Mouse (Mus musculus) erythroblast, adult 5-6 weeks (primary cell): ENCODE measurements around the gene Sugp2. TPM values are rescaled to one million over a fixed set of nuclear protein-coding genes. Genes with fewer than 3 reads are reported as not detected.
A peak's percentile ranks its signal among the peaks of the same experiment; 100 is the strongest.
"Not testable (repeated sequence)": the region's sequence is repeated elsewhere in the genome, so short reads cannot be mapped to it uniquely, and the experiment has no call there.

ENCODE experiments used
- ATAC-seq: replicated peaks from 2 replicates; pipeline ENCODE4 v1.8.0; 2016; ENCODE audit warnings: moderate number of reproducible peaks, mild to moderate bottlenecking, moderate TSS enrichment, inconsistent platforms; ENCODE audit not compliant: poor library complexity, low FRiP score, severe bottlenecking
- total RNA-seq, 2 experiments: library from RNA; stranded (forward) in 1 of 2; stranded (reverse) in 1 of 2; fragments of 150-400 nt in 1 of 2; fragments of 200-764, 138-1000 nt in 1 of 2; gene quantifications; 2 replicates each; pipeline versions ENCODE4 v1.2.3 to v1.2.4; 2015 to 2017; ENCODE audit warnings: low replicate concordance in 2 of 2

Sugp2 gene
- total RNA-seq (2015; ENCODE audit: low replicate concordance) = 24.4 and 33.9 TPM in 2 replicates
- total RNA-seq (2017; ENCODE audit: low replicate concordance) = 22.7 and 28.9 TPM in 2 replicates

DNA sequence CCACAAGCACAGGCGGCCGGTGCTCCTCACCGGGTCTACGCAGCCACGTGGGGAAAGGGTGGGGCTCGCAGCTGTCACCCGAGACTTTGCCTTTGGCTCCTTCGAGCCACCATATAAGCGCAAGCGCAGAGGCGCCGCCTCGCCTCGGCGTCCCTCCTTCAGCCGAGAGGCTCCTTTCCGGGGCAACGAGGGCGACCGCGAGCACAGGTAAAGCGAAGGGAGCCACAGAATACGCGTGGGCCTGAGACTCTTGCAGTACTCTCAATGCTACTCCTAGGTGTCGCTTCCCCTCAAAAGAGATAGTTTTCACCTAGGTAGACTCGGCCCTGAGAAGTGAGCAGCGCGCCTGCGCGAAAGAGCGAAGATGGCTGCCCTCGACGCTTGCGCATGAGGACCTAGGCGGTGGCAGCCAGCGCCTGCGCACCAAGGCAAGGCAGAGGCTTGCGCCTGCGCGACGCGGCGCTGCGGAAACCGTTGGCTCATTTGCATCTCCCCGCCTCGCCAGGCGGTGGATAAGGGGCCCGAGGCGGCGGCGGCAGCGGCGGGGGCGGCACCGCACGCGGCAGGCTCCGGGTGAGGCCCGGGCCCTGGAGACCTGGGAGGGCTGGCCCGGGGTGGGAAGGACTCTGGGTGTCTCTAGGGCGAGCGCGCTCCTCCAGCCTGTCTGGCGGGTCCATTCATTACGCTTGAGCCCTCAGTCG, at the start of gene Sugp2, which contains the start of gene Armc6:
Gene Sugp2 (plus strand): TSS at position 147 of the 701 bp plus-strand sequence.
Gene Armc6 (minus strand): TSS at position 387 of the 701 bp plus-strand sequence.
- ATAC-seq = peak; percentile 90

DNA sequence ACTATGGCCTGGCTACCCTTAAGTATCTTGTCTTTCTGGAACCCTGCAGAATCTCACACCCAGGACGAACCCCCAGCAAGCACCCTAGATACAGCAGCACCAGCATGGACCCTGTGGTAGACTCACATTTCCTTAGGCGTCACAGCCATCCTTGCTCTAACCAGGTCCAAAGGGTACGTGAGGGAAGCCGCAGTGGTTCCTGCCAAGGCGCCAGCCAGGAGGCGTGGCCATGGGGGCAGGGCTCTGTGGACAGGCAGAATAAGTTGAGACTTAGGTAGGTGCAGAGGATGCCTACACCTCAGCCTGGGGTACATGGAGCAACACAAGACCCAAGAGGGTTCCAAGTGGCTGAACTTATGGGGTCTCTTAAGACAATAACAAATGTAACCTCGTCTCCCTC, 45.3 kb upstream of the Sugp2 start:
- ATAC-seq = no peak

DNA sequence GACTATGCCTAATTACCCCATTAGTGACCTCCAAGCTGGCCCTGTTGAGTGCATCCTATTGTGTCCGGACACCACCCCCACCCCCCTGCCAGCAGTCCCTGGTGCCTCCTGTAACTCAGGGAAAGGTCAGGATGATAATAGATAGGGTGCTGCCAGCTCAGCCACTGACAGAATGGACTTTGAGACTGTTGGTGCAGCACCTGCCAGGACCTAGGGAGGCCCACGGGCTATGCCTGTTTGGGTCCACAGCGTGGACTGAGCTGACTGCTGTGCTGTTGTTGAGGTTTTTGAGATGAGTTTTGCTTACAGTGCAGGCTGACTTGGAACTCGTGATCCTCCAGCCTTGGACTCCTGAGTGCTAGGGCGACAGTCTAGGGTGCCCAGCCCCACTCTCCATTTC, 40.8 kb upstream of the Sugp2 start:
- no peak for ATAC-seq

DNA sequence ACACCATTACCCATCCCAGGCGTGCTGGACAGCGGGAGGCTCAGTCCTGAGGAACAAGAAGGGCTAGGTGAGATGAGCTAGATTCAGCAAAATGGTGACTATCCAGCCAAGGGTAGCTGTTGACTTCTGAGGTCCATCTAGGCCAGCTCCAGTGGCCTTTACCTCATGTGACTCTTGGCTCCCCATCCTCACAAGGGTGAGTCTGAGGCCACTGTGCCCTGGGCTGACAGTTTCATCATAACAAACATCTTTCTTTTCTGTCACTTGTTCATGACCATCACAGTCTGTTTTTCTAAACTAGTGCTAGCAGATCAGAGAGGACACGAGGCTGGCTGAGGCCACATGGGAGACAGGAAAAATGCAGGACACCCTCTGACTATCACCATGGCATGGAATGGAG, 39.8 kb upstream of the Sugp2 start:
- ATAC-seq = no peak

DNA sequence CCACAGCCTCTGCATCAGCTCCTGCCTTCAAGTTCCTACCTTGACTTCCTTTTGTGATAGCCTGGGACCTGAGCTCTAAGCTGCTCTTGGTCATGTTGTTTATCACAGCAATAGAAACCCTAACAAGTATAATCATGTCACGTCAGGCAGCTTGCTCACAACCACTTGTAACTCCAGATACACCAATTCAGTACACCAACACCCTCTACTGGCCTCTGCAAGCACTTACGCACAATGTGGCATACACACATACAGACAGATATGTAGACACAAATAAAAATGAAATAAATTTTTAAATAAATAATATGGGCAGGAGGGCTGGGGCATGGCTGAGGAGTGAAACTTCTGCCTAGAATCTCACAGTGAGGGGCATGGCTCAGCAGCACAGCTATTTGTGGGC, 38.3 kb upstream of the Sugp2 start:
- no peak for ATAC-seq

DNA sequence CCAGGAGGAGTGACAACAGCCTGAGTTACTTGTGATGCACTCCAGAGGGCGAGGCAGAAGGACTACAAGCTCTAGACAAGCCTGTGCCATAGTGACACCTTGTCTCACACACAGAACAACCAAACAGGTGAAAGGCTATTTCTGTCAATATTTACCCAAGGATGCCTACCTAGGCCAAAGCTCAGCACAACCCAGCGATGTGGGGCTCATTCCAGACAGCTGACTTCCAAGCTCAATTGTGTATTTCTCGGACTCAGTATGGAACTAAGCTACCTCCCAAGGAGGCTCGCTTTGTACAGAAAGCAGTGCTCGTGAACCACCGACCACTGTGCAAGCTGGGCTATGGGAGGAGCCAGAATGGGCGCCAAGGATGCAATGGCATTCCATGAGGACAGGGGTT, 36.4 kb upstream of the Sugp2 start:
- ATAC-seq = no peak

DNA sequence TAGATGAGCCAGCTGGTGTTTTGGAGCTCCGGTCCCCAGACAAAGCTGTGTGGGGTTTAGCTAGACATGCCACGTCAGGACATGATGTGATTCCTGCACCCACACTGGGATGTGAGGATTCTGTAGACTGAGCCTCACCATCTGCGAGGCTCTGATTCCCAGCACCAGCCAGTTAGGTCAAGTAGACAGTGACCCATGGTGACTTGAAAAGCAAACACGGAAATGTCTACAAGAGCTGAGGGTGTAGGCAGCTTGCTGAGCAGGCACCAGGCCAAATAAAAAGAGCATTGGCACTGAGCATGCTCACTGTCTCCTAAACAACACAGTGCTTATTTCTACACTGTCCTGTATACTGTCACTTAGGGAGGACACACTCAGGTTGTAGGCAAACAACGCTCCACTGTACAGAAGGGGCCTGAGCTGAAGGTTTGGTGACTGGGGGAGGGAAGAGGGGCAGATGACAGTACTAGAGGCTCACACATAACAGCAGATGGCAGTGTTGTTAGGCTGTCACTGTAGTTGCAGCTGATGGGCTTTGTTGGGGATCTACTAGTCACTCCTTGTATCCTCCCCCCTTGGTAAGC, 33.8 kb upstream of the Sugp2 start:
- ATAC-seq = peak; percentile 60

DNA sequence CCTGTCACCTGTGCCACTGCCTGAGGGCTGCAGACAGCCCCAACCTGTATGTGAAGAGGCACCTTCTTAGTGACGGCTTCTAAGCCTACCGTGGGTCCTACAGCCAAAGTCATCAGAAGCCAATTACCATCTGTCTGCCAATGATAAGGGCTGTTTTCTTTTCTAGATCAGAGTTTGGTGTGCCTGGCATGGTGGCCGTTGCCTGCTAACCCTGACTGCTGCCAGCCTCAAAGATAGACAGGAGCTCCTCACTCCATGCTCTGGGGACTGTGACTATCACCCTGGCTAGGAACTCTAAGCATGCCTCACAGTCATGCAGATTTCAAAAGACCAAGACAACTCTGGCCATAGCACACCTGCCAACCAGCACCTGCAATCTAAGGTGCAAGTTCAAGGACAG, 32.6 kb upstream of the Sugp2 start:
- peak; percentile 87 for ATAC-seq

DNA sequence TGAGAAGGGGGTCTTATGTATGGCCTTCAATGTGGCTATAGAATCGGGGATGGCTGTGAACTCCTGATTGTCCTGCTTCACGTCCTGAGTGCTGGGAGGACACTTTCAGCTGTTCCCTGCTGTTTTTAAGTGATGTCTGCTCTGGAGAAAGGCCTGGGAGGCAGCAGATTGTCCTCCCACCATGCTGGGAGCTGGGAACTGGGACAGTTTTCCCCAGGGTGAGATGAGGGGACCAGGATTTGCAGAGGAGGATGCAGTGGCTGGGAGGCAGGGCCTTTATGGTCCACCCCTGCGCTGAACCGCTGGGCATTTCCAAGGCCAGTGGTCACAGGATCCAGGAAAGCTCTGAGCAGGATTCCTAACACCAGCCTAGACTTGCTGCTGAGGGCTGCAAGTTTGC, 31.0 kb upstream of the Sugp2 start:
- ATAC-seq = no peak

DNA sequence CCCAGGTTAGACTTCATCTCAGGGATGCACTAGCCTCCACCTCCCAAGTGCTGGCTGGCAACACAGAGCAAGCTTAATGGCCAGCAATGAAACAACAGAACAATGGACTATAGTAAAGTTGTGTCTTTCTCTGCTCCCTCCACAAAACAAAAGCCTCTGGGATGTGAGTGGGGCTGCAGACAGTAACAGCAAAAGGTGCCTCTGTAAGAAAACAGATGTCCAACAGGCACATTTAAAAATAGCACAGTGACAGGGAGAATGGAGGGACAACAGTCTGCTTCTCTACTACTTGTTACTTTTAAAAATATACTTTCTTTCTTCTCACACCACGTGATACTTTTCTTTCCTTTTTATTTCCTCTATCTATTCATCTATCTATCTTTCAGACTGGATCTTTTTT, 29.3 kb upstream of the Sugp2 start:
- ATAC-seq = no peak

DNA sequence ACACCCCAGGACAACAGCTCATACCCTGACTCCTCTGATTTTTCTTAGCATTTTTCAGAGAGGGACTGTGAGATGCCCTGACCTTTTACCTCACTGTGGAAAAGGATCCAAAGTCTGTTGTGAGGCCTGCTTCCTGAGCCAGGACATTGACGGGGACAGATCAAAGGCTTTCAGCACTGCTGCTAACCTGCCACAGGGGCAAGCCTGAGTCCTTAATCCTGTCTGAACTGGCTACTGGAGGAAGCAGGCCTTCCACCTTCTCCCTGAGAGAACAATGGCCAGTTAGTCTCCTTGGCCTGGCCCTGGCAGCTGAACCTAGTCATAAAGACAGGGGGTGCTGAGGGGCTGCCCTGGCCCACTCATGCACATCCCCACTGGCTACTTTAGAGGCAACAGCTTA, 25.9 kb upstream of the Sugp2 start:
- no peak for ATAC-seq

DNA sequence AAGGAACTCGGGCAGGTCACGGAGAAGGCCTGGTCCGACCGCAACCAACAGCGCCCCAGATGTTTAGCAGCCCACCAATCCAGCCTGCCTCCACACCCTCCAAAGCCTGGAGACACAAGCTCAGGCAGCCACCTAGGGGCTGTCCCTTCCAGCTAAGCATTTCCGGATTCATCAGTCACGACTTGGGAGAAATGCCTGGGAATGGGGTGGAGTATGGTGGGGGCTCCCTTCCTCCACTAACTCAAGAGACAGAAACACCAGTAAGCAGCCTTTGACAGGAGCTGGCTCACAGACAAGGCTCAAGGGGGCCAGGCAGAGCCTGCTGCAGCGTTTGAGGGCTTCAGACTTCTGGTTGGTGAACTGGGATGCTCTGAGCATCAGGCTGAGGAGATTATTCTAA, 23.5 kb upstream of the Sugp2 start:
- ATAC-seq = no peak

DNA sequence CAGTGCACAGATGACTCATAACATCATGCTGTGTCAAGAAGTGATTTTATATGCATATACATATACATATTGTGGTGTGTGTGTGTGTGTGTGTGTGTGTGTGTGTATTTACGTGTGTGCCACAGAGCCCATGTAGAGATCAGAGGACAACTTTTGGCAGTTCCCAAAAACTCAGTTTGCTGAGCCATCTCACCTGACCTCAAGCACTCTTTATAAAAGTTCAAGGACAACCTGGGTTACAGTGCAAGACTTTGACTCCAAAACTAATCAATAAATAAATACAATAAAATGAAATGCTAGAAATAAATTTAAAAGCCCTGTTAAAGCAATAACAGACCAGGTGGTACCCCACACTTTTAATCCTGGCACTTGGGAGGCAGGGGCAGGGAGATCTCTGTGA, 22.8 kb upstream of the Sugp2 start:
- no peak for ATAC-seq

DNA sequence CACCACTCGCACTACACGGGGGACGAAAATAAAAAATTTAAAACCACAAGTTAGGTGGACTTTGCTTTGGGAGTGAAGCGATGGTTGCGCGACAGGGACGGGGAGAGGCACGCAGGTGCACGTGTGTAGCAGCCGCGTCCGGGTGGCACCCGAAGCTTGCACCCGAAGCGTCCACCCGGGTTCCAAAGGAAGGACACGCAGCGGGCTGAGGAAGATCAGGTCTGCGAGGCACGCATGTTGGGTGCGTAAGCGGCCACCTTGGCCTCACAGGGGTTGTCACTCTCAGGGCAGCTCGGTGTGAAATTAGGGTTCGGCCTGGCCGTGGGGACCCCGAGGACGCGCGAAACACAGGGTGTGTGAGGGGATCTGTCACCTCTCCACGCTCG, 22.3 kb upstream of the Sugp2 start:
- ATAC-seq = peak; percentile 29; the same call in 1 of the 2 replicates

DNA sequence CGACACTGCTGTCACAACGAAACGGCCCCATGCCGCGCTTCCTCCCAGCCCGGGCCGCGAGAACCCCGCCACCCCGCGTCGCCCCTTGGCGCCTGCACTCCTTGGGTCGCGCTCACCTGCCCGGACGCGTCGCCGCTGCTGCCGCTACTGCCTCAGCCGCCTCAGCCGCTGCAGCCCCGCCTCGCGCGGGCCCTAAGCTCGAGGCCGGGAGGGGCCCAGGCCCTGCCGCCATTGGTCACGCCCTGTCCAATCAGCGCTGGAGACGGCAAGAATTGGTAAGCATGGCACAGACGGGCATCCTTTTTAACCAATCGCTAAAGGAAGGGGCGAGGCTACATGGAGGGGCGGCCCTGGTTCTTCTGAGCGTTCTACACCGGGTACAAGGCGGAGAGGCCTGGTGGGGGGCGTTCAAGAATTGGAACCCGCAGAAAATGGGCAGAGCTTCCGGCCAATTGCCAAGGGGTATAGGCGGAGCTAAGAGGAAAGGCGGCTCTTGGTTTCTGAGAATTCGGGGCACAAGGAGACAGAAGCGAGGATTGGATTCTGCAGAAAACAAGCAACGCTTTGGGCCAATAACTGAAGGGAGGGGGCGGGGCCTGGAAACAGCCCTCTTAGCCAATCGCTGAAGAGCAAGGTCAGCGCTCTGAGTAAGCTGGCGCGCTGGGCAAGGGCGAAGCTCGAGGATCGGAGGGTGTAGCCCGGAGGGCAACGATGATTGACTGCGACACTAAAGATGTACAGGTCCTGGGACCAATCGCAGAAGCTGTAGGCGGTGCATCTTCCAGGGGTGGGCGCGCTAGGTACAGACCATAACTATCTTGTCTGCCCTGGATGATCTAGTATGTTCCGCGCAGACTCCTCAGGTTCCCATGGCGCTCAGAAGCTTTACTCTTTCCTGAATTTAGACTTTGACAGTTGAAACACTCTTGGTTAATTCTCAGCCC, 21.6 kb upstream of the Sugp2 start, which contains the start of gene Slc25a42:
Gene Slc25a42 (minus strand): TSS at position 194 of the 944 bp plus-strand sequence.
- ATAC-seq = peak; percentile 87

DNA sequence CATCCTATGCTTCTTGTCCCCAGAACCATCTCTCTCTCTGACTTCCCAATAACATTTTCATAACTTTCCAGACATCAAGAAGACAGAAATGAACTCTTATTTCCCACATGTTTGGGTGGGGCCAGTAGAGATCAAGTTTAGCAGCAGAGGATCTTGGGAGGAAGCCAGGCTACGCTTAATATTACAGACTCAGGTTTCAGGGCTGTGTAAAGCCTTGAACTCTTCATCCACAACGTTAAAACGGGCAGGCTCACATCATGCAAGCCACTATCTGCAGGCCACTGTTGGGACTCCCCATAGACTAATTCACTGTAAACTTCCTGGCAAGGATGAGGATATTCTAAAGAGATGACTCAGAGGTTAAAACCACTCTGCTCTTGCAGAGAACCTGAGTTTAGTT, 19.6 kb upstream of the Sugp2 start:
- ATAC-seq = no peak

DNA sequence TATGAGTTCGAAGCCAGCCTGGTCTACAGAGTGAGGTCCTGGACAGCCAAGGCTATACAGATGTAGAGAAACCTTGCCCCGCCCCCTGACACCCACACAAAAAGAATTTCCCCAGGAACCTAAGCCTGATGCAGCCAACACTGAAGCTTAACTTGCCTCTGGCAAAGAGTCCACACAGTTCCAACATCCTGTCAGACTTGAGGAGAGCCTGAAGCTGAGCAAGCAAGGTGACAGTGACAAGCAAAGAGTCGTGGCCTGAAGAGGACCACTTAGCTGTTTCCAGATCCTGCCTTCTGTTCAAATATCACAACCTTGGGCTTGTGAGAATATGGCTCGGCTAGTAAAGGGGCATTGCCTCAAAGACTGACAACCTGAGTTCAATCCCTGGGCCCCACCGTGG, 18.9 kb upstream of the Sugp2 start:
- no peak for ATAC-seq

DNA sequence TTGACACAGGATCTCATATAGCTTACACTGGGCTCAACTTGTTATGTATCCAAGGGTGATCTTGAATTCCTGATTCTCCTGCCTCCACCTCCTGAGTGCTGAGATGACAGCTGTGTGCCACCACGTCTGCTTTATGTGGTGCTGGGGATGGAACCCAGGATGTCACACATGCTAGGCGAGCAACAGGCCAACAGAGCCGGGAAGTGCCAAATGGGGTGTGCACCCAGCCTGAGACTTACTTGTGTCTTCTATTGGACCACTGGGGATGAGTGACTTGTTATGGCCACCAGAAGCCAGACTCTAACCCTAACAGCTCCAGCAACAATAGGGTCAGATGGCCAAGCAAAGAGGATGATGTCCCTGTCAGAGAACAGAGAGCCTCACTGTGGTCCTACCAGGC, 17.9 kb upstream of the Sugp2 start:
- not testable (repeated sequence) for ATAC-seq

DNA sequence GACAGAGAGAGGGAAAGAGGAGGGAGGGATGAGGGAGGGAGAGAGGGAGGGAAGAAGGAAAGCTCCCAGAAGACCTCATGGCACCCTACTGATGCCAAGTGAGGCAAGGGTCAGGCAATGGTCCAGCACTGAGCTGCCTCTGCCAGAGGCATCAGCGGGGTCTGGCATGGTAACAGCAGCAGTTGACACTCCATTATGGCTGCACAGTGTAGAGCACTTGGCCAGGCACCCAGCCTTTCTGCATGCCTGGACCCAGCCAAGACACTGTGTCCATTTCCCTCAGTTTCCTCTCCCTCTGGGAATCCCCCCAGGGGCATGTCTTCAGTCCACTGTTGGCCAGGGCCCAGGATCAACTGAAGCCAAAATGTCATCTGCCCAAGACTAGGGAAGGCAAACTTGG, 17.5 kb upstream of the Sugp2 start:
- no peak for ATAC-seq

DNA sequence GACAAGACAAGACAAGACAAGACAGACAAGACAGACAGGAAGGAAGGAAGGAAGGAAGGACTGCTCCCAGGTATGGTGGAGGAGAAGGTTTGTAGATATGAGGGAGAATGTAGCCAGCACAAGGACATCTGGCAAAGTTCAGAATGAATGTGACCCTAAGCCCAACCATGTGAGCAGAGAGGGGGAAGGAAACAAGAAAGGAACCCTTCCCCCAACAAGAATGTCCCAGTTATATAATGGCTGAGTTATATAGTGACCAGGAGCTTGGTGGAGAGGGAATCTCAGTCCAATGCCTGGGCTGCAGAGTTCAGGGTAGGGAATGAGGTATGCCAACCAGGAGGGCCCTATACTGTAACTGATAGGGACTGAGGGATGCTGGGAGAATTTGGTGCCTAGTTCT, 16.6 kb upstream of the Sugp2 start:
- ATAC-seq = no peak
